Mouse (Mus musculus): ENCODE results near the gene Zdhhc4. TPM values are rescaled to one million over a fixed set of nuclear protein-coding genes. Genes with fewer than 3 reads are reported as not detected.

Zdhhc4 gene
- total RNA-seq, 2 experiments from 2014 or later, result 25.1 to 26.3 TPM

DNA sequence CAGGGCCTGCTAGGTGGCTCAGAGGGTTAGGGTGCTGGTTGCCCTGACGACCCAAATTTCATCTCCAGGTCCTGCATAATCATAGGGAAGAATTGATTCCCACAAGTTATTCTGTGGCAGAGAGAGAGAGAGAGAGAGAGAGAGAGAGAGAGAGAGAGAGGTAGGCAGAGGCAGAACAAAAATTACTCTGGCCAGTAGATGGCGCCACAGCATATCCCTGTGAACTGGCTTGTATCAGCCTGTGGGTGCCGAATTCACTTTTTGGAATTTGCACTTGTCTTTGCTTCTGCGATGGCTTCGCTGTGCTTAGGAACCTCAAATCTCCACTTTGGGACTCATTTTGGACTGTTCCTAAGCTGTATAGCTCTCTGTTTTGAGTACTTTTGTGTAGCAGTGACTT lies 4.8 kb upstream of the Zdhhc4 start:
- DNase-seq, result peak; percentile 59 to 89

DNA sequence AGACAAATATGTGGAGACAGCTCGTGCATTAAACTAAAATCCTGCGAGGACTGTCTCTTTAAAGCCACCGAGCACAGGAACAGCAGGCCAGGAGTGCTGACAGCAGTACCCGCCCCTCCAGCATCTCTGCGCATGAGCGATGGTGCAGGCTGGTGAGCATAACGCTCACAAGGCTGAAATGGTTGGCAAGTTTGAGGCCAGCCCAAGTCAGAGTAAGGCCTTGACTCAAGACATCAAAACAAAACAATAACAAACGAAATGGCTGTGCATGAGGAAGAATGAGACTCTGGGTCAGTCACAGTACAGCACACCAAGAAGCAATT lies 11.8 kb downstream of the Zdhhc4 start:
- DNase-seq, result no peak

DNA sequence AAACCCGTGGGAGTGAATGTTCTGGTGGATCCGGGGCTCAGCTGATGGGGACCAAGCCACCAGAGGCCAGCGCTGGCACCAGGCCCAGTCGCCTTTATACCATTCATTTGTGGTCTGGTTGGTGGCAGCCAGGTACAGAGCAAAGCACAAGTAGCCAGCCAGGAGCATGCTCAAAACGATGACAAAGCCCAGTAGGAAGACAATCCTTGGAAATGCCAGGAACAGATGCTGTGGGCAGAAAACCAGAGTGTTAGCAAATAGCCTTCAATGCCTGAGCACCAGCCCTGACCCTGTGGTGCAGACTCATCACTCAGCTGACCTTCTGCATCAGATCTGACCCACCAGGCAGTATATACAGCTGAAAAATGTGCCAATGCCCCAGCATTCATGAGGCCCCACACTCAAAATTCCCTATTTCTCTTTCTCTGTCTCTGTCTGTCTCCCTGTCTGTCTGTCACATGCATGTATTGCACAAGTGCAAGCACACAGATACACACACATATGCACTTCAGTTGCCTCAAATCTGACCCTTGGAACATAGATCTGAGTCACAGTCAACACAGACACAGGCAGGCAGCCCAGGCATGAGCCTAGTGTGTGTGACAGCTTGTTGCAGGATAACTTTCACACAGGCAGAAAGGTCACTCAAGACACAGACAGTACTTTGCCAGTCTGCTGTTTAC lies 12.3 kb downstream of the Zdhhc4 start:
- DNase-seq, result no peak

DNA sequence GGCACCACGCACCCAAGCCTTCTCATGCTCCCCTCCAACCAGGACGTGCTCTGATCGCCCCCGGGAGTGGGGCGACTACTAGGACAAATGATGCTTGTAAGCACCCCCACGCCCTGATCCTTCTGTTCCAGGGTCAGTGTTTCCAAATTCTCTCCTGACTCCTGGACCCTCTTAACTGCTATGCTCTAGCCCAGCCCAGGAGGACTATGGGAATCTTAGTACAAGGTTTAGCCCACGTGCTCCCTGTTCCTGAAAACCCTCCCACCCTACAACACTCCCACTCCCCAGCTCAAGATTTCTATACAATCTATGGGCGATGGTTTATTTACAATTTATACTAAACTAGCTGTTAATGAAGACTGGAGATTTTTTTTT lies 13.6 kb downstream of the Zdhhc4 start:
- no peak for DNase-seq

DNA sequence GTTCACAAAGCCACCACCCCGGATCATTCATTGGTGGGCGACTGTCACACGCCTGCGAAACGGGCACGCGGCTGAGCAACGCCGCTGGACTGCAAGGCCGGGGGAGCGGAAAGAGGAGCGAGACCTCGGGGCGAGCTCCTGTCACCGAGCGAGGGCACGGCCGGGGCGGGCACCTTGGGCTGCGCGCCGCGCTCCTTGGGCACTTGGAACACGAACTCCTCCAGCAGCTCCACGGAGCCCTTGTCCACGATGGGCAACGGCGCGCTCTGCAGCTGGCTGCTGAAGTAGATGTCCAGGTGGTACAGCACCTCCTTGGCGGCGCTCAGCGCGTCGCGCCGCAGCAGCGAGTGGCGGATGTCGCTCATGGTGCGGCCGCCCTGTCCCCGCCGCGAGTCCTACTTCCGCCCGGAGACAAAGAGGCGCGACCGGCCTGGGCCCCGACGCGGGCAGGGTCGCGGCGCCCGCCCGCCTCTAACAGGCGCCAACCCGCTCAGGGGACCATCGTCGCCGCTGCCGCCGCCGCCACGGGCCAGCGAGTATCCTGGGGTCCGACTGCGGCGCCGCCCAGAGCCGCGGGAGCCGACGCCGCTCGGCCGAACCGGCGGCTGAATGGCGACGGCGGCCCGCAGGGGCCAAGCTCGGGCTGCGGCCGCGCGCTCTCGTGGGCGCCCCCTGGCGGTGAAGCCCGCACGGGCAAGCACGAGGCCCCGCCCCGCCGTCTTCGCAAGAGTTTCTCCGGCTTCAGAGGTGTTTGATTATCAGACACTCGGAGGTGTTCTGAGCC lies 14.1 kb downstream of the Zdhhc4 start, which contains the start of gene E130309D02Rik:
E130309D02Rik (minus strand) TSS at position 631 of the 784 bp plus-strand sequence.
- DNase-seq, result peak; percentile 90 to 91

DNA sequence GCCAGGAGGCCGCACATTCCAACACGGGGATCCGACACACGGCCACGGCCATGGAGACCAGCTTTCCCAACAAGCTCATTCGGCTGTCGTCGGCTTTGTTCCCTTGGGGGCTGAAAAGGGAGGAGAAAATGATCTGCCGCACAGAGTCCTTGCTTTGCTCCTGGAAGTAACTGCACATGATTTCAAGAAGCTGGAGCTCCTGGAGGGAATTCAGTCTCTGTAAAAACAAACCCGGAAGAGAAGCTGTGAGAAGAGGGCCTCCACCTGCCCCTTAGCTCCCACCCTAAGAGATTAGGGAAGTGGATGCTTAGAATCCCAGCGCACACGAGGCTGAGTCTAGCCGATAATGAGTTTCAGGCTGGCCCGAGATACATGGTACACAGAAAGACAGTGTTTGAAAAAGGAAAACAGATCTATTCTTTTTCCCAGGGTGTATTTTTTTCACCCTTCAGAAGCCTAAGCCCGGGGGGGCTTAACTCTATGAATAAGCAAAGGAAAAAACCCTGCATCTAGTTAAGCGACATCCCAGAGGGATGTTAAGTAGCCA lies 14.8 kb downstream of the Zdhhc4 start:
- peak in 1 of 2 experiments; percentile 17 for DNase-seq

DNA sequence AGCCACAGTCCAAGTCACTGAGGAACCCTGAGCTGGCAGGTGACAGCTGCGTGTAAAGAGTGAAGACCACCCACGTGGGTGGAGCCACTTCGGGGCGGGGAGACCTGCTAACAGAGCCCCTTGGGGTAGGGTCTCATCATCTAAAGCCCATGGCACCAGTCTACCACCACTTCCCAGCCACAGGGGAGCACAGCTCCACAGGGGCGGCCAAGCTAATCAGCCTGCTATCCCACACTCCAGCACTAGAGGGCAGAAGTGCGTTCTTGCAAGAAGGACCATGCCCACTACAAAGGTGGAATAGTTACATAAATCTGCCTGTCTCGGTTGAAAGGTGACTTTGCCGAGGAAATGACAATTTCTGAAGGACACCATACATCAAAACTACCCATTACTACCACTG lies 17.2 kb downstream of the Zdhhc4 start:
- peak; percentile 63 to 85 for DNase-seq

DNA sequence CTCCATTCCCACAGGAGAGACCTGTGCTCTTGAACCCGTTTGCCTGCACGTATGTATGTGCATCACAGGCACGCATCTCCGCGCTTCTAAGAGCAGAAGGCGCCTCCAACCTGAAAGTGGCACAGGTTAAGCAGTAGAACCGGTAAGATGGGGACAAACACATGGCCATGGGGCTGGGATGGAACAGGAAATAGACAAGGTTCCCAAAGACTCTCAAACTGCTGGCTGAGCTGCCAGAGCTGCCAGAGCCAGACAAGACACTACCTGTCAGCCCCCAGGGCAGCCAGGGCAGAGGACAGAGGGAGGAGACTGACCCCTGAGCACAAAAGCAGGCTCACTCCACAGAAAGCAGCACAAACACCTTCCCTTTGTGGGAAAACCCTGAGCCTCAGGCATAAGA lies 19.1 kb downstream of the Zdhhc4 start:
- no peak for DNase-seq

DNA sequence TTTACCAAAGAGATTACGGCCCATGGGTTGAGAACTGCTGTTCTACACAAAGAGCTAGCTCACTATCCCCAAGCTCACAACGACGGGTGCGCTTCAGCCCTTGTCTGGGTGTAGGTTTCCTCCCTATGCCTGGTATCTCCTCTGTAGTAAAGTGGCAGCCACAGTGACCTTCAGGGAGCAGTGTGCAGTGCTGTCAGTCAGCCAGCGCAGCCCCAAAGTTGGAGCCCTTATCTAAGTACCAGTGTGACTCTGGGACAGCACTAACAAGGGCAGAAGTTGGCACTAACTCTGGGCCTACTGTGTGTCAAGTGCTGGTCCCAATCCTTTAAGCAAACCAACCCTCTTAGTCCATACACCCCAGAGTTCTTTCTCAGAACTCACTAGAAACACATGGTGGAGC lies 20.2 kb downstream of the Zdhhc4 start:
- peak; percentile 64 to 77 for DNase-seq

DNA sequence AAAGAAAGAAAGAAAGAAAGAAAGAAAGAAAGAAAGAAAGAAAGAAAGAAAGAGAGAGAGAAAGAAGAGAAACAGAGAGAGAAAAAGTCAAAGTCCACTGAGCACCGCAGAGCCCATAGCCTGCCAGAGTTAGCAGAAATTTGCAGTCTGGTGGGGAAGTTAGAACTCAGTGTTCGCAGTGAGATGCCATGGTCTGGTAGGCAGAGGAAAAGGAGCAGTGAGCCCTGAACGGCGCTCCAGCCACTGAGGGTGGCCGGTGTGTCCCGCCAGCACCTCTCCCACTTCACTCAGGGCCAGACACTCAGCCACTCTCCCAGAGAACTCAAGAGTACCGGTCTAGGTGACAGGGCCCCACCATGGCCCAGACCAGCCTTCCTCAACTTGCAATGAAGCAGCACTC lies 24.8 kb downstream of the Zdhhc4 start:
- no peak for DNase-seq

DNA sequence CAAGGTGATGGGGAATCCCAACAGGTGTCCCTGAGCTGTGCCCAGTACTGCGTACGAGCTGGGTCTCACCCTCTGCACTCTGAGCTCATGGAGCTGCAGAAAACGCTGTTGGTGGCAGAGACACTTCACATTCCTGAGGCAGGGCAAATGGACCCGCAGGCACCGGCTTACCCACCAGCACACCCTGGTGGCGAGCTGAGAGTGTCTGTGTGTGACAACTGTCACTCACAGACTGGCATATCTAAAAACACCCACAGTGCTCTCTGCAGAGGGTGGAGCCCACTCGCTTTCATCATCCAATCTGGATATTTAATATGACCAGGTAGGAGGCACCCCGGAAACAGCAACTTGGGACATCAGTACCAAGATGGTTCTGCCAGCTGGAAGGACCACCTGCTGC lies 27.8 kb downstream of the Zdhhc4 start:
- no peak for DNase-seq

DNA sequence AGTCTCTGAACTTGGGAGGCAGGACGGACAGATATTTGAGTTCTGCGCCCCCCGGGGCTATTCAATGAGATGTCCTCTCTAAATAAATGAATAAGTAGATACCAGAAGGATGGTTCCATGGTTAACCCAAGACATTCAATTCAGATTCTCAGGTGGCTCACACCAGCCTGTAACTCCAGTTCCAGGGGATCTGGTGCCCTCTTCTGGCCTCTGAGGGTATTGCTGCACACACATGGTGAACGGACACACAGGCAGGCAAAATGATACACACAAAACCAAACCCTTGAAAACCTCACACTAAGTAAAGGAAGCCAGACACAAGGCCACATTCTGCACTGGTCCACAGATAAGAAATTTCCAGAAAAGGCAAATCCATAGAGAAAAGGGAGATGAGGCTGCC lies 29.4 kb downstream of the Zdhhc4 start:
- DNase-seq, result peak in 1 of 2 experiments; percentile 62

DNA sequence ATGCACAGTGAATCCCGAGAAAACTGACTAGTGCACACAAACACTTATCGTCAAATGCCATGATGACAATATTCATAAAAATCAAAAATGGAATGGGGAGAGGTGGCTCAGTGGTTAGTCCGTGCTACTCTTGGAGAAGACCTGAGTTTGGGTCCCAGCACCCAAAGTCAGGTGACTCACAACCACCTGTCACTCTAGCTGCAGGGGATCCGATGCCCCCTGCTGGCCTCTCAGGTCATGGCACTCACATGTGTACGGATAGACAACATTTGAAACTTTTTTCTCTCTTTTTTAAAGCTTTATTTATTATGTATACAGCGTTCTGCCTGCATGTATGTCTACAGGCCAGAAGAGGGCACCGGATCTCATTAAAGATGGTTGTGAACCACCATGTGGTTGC lies 30.7 kb downstream of the Zdhhc4 start:
- no peak for DNase-seq

DNA sequence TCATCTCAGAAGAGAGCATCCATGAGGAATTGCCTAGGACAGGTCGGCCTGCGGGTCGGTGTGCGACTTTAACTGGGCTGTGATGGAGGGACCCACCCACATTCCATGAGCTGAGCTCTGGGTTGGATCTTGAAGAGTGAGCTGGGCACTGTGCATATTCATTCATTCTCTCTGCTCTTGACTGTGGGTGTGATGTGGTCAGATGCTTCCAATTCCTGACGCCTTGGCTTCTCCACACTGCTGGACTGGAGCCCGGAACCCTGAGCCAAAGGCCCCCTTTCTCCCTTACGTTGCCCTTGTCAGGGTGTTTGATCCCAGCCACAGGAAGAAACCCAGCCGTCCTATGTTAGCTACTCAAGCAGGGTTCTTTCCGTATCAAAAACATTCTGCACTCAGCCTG lies 31.1 kb downstream of the Zdhhc4 start:
- no peak for DNase-seq

DNA sequence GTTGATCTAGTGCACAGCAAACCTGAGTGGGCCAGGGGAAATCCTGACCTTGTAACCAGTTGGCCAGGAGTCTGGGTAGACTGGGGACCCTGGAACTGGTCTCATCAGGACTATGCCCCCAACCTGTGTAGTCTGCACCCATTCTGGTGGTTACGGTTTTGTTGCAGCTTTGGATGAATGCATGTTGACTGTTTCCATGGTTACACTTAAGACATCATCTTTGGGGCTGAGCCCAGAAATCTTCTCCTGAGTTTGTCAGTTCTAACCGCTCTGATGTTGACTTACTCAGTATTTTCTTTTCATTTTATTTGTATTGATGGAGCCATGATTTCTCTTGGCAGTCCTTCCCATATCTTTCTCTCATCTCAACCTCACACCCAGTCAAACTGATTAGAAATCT lies 33.7 kb downstream of the Zdhhc4 start:
- no peak for DNase-seq

DNA sequence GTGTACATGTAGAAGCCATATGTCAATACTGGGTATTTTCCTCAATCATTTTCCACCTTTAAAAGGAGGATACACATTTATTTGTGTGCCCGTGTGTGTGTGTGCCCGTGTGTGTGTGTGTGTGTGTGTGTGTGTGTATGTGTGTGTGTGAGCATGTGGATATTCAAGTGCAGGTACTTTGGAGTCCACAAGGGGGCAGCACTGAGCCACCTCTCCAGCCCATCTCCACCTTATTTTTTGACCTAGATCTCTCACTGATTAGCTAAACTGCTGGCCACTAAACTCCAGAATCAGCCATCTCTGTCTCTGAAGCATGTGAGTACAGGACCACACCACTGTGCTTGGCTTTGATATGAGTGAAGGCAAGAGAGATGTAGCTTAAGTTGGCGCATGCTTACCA lies 34.2 kb downstream of the Zdhhc4 start:
- no peak for DNase-seq

DNA sequence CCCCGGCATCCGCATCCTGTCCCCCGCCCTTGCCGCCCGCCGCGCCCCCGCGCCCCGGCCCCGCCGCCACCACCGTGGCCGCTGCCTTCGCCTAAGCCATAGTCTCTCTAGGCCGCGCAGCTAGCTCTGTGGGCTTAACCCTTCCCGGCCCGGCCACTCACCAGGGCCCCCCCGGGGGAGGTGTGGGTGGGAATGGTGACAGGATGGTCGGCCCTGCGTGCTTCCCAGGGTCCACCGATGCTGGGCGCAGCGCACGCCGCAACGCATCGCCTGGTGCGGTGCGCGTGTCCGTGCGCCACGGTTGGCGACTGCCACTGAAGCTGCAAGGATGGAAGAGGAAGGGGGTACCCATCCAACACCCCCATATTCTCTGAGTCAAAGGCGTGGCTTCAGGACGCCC lies 35.7 kb downstream of the Zdhhc4 start, which contains the start of gene Zfp853:
Zfp853 (minus strand) TSS at position 220 of the 400 bp plus-strand sequence.
- no peak for DNase-seq

DNA sequence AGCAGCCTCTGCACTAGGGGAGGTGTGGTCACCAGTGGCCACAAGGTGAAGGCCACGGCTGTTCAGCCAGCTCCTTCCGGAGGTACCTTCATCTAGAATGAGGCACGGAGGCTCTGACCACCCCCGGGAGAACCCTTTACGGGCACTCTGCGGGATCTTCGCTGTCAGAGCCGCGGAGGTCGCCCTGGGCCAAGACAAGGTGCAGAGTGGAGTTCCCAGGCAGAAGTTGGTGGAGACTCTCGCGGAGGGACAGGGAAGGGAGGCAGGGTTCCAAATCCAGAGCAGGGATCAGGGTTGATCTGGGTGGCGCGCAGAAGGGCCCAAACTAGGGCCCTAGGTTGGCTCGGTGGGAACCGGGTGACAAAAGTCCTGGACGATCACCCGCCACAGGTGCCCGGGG lies 36.2 kb downstream of the Zdhhc4 start:
- no peak for DNase-seq

DNA sequence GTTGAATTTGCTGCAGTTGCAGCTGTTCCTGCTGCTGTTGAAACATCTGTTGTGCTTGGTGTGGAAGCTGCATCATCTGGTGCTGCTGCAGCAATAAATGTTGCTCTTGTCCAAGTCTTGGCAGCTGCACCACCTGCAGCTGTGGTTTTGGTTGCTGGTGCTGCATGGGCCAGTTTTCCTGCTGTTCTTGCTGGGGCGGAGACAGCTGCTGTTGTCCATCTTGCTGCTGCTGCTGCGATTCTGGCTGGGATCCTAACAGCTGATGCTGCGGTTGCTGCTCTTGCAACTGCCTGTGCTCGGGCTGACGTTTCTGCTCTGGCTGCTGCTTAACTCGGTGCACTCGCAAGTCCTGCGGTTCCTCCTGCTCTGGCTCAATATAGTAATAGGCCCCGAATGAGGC lies 39.8 kb downstream of the Zdhhc4 start:
- DNase-seq, result no peak

DNA sequence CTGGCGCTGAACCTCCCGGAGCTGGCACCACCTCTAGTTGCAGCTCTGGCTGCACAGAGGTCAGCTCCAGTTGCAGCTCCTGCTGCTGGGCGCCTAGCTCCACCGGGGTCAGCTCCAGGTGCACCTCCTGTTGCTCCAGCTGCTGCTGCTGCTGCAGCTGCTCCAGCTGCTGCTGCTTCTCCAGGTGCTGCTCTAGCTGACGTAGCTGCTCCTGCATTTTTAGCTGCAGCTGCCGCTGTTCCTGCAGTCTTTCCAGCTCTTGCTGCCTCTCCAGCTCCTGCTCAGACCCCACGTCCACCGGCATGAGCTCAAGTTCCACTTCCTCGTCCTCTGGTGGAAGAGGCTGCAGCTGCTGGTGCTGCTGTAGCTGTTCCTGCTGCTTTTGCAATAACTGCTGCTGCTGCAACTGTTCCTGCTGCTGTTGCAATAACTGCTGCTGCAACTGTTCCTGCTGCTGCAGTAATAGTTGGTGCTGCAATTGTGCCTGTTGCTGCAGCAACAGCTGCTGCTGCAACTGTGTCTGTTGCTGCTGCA lies 40.6 kb downstream of the Zdhhc4 start:
- DNase-seq, result no peak

DNA sequence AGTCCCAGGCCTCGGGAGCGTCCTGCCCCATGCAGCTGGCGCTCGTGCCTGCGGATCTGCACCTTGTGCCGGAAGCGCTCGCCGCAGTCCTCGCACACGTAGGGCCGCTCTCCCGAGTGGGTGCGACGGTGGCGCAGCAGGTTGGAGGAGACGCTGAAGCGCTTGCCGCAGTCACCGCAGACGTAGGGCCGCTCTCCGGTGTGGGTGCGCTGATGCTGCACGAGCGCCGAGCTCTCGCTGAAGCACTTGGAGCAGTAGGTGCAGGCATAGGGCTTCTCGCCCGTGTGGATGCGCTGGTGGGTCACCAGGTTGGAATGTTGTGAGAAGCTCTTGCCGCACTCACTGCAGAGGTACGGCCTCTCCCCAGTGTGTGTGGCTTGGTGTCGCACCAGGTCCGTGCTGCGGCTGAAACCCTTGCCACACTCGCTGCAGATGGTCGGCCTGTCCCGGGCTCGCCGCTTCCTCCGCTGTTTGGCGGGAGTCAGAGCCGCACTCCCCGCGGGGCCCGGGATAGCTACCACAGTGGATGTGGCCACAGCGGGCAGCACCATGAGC lies 41.2 kb downstream of the Zdhhc4 start:
- DNase-seq, result no peak

DNA sequence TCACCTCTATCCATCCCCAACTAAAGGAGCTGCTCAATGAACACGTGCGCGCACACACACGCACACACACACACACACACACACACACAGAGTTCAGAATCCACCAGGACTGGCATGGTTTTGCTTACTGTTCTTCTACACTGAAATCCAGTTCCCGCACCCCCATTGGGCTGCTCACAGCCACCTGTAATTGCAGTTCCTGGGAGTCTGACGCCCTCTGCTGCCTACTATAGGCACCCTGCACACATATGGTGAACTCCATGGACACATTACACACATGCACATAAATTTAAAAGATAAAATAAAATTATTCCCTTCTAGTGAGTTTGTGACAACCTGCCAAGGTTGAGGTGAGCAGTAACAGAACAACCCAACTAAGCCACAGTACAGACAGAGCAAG lies 44.3 kb downstream of the Zdhhc4 start:
- no peak for DNase-seq

DNA sequence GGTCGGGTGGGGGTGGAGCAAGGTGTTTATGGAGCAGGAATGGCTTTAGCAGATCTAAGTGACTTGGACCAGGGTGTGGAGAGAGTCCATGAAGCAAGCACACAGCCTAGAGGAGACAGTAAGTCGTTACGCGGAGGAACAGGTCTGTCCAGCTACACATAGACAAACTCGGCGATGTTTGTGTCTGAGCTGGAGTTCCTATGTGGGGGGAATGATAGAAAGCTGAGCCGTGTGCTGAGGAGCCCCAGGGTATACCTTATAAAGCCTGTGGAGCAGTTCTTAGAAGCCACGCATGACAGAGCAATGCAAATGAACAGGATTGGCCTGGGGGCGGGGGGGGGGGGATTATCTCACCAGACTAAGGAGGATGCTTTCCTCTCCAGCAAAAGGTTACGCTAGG lies 49.8 kb downstream of the Zdhhc4 start:
- no peak for DNase-seq
